Mouse (Mus musculus) embryonic facial prominence, embryonic 15.5 days (tissue): Measurements from ENCODE around the gene Ctsd. TPM values are rescaled to one million over a fixed set of nuclear protein-coding genes. Genes with fewer than 3 reads are reported as not detected.

Experiments
- ATAC-seq: fragments of 200-750 bp; cut with Nextera tagmentation; 2 replicates; pipeline ENCODE4 v1.8.0; 2017; ENCODE audit warnings: low read depth, moderate TSS enrichment; ENCODE audit not compliant: insufficient number of reproducible peaks, low FRiP score, low TSS enrichment
- H3K27ac ChIP-seq: fragments of 300-500 bp; sonication (generic); replicated peaks from 2 replicates; pipeline ENCODE4 v1.5.1; 2015; ENCODE audit warnings: mild to moderate bottlenecking, inconsistent platforms
- H3K27me3 ChIP-seq: fragments of 300-500 bp; sonication (generic); 2 replicates; pipeline ENCODE4 v1.6.1; 2015; ENCODE audit warnings: inconsistent platforms
- H3K36me3 ChIP-seq: fragments of 300-500 bp; sonication (generic); 2 replicates; pipeline ENCODE4 v1.6.1; 2015; ENCODE audit warnings: mild to moderate bottlenecking, inconsistent platforms
- H3K4me1 ChIP-seq: fragments of 300-500 bp; sonication (generic); 2 replicates; pipeline ENCODE4 v1.6.1; 2015; ENCODE audit warnings: inconsistent platforms
- H3K4me2 ChIP-seq: fragments of 300-500 bp; sonication (generic); replicated peaks from 2 replicates; pipeline ENCODE4 v1.6.1; 2015; ENCODE audit warnings: mild to moderate bottlenecking, inconsistent platforms
- H3K4me3 ChIP-seq: fragments of 300-500 bp; sonication (generic); replicated peaks from 2 replicates; pipeline ENCODE4 v1.5.1; 2015; ENCODE audit warnings: mild to moderate bottlenecking, inconsistent platforms
- H3K9ac ChIP-seq: fragments of 300-500 bp; sonication (generic); 2 replicates; pipeline ENCODE4 v1.6.1; 2015; ENCODE audit warnings: inconsistent platforms
- H3K9me3 ChIP-seq: fragments of 300-500 bp; sonication (generic); replicated peaks from 2 replicates; pipeline ENCODE4 v1.6.1; 2016; ENCODE audit warnings: inconsistent platforms
- WGBS: fragments of 180-500 bp; shearing (Covaris S2); methylation state at CpG from one replicate; pipeline ENCODE4 v1.1.7; 2015; 5-methylcytosine and 5-hydroxymethylcytosine counted together
- polyA plus RNA-seq: library from polyadenylated mRNA; unstranded; fragments of >200 nt; fragmentation: Nextera tagmentation; extraction: Ambion mirVana; gene quantifications from 2 replicates; pipeline ENCODE4 v1.2.1, GENCODE M21; 2015

Ctsd gene
- polyA plus RNA-seq, 1 experiment from 2014 or later, result 387 TPM

DNA sequence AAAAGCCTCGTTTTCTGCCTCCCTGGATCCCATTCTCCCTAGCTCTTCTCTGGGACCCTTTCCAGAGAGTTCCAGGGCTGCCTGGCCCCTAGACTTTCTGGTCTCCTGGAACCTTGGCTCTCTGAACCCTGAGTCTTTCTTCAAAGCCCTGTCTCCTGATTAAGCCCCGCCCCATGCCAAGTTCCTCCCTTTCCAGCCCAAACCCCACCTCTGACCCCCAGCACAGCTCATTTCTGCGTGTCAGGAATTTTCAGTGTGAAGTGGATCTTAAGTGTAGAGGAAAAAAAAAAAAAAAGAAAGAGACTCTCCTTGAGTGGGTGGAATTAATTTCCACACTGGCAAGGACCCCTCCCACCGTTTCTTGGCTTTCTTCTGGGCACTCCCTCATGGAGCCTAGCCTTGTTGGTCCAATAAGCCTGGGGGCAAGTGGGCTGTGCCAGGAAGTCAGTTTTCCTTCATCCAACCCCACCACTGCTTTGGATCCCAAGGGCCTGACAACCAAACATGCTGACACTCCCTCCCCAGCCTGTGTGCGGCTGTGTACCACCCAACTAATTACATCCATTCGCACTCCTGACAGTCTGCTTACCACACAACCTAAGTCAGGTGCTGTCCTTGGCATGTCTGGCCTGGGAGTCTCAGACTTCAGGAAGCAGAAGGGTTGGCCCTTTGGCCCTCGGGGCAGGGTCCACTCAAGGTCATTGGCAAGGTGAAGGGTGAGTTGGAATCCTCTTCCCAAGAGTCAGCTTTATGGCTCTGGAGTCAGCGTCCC lies 14.0 kb downstream of the Ctsd start, which contains the start of gene Ifitm10:
TSS of gene Ifitm10 (minus strand) at position 113 of the 772 bp plus-strand sequence.
- peaks cover 43% of the 10 kb centered on the region for H3K4me1 ChIP-seq
- WGBS, result 47% methylated on average over 8 of the region's 8 CpGs
- peak within 1 kb of the TSS; percentile 80 for H3K4me2 ChIP-seq
- no peaks in the 10 kb centered on the region for H3K9me3 ChIP-seq
- no peak for ATAC-seq
- peak within 1 kb of the TSS; percentile 66 for H3K27ac ChIP-seq
- H3K9ac ChIP-seq, result no peak within 1 kb of the TSS
- H3K27me3 ChIP-seq, result peaks cover 35% of the 10 kb centered on the region
- peaks cover 30% of the 10 kb centered on the region for H3K36me3 ChIP-seq
- H3K4me3 ChIP-seq, result peak within 1 kb of the TSS; percentile 46

DNA sequence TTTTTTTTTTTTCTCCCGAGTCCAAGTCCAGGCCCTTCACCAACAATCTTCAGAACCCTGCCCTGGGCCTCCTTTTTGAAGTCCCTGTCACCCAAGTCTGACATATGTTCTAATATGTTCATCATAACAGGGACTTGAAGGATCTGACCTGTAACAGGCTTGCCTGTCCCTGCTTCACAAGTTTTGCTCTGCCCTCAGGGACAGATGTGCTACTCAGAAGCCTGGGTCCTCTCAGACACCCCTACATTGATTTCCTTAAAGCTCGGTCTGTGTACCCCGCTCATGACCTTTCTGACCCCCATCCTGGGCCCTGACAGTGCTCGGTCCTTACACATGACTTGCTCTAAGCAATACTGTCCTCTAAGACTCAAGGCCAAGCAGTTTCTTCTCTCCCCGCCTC lies 14.8 kb downstream of the Ctsd start:
- Histone ChIP-seq H3K27ac (0 out of 2 replicates have a peak overlapping the region, but pooled peaks have one; percentile 66), H3K9me3 (no peaks in the 10 kb centered on the region), H3K27me3 (peaks cover 35% of the 10 kb centered on the region), H3K4me3 (peak overlapping the region; percentile 11), H3K4me1 (peaks cover 43% of the 10 kb centered on the region), H3K9ac (no peak overlapping the region), H3K4me2 (peak overlapping the region; percentile 80), H3K36me3 (peaks cover 22% of the 10 kb centered on the region)
- 62% methylated on average over 5 of the region's 5 CpGs for WGBS
- ATAC-seq, result no peak

DNA sequence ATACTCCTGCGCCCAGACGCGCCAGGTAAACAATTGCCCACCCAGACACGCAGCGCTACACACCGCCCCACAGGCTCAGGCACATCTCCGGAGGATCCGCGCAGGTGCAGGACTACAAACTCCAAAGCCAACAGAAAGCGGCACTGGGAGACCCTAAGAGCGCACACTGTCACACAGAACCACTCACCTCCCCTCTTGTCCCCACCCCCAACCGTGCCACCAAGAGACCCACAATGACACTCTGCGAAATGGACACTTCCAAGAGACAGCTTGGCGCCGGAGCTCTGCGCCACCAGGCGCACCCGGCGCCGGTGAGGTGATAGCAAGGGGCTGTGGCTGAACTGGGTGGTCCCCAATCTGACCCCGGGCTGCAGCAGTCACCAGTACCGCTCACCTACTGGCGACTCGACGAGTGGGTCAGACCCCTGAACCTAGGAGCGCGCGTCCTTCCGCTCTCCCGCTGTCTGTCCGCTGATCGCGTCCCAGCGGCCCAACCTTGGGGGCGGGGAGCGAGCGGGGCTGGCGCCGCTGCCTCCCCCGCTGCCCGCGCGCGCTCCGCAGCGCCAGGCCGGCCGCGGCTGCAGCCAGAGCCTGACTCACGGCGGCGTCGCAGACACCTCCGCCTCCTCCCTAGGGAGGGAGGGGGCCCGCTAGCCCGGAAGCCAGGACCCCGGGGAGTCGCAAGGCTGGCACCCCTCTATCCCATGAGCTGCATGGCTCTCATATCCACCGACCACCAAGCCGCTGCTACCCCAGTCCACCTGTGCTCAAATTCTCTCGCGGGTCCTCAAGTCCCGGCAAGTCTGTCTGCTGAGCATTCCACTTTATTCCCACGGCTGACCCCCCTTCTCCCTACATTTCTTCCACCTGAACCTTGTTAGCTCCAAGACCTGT lies 15.8 kb downstream of the Ctsd start:
- peak overlapping the region; percentile 18; the same call in 1 of the 2 replicates for H3K9ac ChIP-seq
- 2% methylated on average over 51 of the region's 64 CpGs for WGBS
- peaks cover 12% of the 10 kb centered on the region for H3K36me3 ChIP-seq
- H3K27me3 ChIP-seq, result peaks cover 35% of the 10 kb centered on the region
- peak overlapping the region; percentile 80 for H3K4me2 ChIP-seq
- H3K4me1 ChIP-seq, result peaks cover 43% of the 10 kb centered on the region
- ATAC-seq, result no peak
- H3K4me3 ChIP-seq, result peak overlapping the region; percentile 46
- no peaks in the 10 kb centered on the region for H3K9me3 ChIP-seq
- no peak overlapping the region for H3K27ac ChIP-seq

DNA sequence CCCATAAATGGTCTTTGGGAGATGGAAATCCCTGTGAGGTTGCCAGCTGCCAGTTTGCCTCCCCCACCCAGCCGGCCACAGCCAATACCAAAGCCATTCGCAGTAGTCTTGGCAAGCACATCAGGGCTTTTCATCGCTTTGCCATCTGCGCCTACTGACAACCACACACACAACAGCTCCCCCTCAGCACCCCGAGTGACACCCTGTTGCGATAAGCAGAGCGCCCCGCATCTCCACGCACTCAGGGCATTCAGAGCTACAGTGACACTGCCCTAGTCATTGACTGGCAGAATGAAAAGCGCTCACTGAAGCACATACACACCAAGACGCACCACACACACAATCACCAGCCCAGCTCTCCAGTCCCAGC lies 16.5 kb downstream of the Ctsd start:
- no peak overlapping the region for H3K27ac ChIP-seq
- peak overlapping the region; percentile 46 for H3K4me3 ChIP-seq
- no peaks in the 10 kb centered on the region for H3K9me3 ChIP-seq
- H3K4me2 ChIP-seq, result peak overlapping the region; percentile 80
- ATAC-seq, result no peak
- 0 out of 2 replicates have a peak overlapping the region, but pooled peaks have one; percentile 18 for H3K9ac ChIP-seq
- H3K4me1 ChIP-seq, result peaks cover 43% of the 10 kb centered on the region
- H3K27me3 ChIP-seq, result peaks cover 35% of the 10 kb centered on the region
- peaks cover 6% of the 10 kb centered on the region for H3K36me3 ChIP-seq
- 22% methylated on average over 11 of the region's 11 CpGs for WGBS

DNA sequence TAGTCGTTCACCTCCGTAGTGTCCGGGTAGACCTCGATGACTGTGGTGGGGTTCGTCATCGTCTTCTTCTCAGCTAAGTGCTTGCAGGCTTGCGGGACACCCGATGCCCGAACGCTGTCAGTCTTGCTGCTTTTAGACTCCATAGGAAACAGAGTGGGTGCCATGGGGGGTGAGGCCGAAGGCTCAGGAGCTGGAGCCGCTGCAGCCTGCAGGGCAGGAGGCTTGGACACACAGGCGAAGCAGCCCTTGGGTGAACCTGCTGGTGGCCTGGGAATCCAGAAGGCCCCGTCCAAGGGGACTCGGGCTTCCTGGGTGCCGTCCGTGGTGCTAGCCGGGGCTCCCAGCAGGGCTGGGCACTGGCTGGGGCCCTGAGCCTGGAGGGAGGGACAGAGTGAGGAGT lies 16.9 kb downstream of the Ctsd start:
- peaks cover 35% of the 10 kb centered on the region for H3K27me3 ChIP-seq
- no peak overlapping the region for H3K27ac ChIP-seq
- 85% methylated on average over 18 of the region's 18 CpGs for WGBS
- H3K36me3 ChIP-seq, result peaks cover 1% of the 10 kb centered on the region
- H3K4me3 ChIP-seq, result peak overlapping the region; percentile 46
- peaks cover 43% of the 10 kb centered on the region for H3K4me1 ChIP-seq
- no peak for ATAC-seq
- H3K9me3 ChIP-seq, result no peaks in the 10 kb centered on the region
- peak overlapping the region; percentile 80 for H3K4me2 ChIP-seq
- H3K9ac ChIP-seq, result no peak overlapping the region

DNA sequence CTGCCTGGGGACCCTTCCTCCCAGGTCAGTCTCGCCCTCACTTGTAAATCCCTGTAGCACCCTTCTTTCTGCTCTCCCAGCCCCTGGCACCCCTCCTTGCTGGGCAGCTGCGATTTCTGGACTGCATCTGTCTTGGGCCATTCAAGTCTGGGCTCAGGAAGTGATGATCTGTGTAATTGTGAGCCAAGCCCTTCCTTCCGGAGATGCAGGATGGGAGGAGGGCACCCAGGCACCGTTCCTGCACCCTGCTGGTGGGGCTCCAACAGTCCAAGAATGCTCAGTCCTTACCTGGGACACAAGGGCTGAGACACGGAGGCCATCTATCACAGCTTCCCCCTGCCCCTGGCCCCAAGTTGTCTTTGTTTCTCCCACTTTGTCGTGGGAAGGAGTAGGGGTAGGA lies 18.0 kb downstream of the Ctsd start:
- 66% methylated on average over 6 of the region's 6 CpGs for WGBS
- no peak overlapping the region for H3K27ac ChIP-seq
- H3K27me3 ChIP-seq, result peaks cover 35% of the 10 kb centered on the region
- peaks cover 38% of the 10 kb centered on the region for H3K4me1 ChIP-seq
- no peaks in the 10 kb centered on the region for H3K9me3 ChIP-seq
- no peak overlapping the region for H3K4me3 ChIP-seq
- no peaks in the 10 kb centered on the region for H3K36me3 ChIP-seq
- no peak for ATAC-seq
- H3K9ac ChIP-seq, result no peak overlapping the region
- H3K4me2 ChIP-seq, result no peak overlapping the region

DNA sequence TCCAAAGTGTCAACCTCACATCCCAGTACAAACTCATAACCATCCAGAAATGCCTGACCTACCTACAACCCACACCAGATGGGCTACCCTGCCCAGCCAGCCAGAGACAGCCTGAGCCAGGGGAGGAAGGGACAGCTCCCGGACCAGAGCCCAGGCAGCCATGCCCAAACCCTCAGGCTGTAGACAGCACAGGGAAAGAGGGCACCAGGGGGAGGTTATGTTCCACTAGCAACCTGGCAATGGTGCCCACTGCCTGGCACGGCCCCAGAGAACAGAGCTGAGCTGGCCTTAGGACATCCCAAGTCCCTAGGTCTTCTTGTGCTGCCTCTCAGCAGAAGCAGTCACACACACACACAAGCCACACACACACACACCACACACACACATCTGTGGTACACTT lies 19.0 kb downstream of the Ctsd start:
- Histone ChIP-seq H3K27ac (no peak overlapping the region), H3K9me3 (no peaks in the 10 kb centered on the region), H3K4me2 (no peak overlapping the region), H3K9ac (no peak overlapping the region), H3K27me3 (peaks cover 35% of the 10 kb centered on the region), H3K4me1 (peaks cover 29% of the 10 kb centered on the region), H3K4me3 (no peak overlapping the region), H3K36me3 (no peaks in the 10 kb centered on the region)
- ATAC-seq, result no peak
- 76% methylated on average over 2 of the region's 2 CpGs for WGBS

DNA sequence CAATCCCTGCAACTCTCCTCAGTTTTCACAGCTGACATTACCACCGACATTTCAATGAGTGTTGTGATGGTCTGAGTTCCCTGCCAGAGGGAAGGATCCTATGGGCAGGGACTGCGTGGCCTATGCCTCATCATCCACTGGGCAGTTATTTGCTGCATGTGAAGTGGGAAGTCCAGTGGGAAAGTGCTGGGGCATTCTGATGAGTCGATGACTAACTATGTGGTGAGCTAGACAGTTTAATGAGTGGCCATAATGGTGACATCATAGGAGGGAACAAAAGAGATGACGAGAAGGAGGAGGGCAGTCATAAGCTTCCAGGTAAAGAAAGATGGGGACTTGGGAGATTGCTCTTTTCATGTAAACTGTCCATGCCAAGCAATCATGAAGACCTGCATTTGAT lies 24.7 kb downstream of the Ctsd start:
- Histone ChIP-seq H3K9ac (no peak overlapping the region), H3K27me3 (no peaks in the 10 kb centered on the region), H3K4me2 (no peak overlapping the region), H3K4me3 (no peak overlapping the region), H3K4me1 (no peaks in the 10 kb centered on the region), H3K9me3 (no peaks in the 10 kb centered on the region), H3K27ac (no peak overlapping the region), H3K36me3 (no peaks in the 10 kb centered on the region)
- 67% methylated on average over 4 of the region's 4 CpGs for WGBS
- no peak for ATAC-seq

DNA sequence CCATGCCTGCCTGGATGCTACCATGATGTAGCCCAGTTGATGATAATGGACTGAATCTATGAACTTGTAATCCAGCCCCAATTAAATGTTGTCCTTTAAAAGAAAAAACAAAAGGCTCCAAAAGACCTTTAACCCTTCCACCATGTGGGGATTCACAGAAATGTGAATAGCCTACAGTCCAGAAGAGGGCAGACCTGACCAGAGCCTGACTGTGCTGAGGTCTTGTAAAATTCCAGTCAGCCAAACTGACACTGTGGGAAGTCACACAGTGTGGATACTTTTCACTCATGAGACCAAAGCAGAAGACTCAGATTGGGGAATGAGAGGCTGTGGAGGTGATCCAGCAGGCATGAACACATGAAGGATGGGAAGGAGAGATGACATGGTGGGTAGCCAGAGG lies 27.1 kb downstream of the Ctsd start:
- no peaks in the 10 kb centered on the region for H3K27me3 ChIP-seq
- H3K27ac ChIP-seq, result no peak overlapping the region
- no peak overlapping the region for H3K9ac ChIP-seq
- H3K9me3 ChIP-seq, result no peaks in the 10 kb centered on the region
- H3K36me3 ChIP-seq, result no peaks in the 10 kb centered on the region
- H3K4me2 ChIP-seq, result no peak overlapping the region
- H3K4me1 ChIP-seq, result no peaks in the 10 kb centered on the region
- no peak overlapping the region for H3K4me3 ChIP-seq
- ATAC-seq, result no peak

DNA sequence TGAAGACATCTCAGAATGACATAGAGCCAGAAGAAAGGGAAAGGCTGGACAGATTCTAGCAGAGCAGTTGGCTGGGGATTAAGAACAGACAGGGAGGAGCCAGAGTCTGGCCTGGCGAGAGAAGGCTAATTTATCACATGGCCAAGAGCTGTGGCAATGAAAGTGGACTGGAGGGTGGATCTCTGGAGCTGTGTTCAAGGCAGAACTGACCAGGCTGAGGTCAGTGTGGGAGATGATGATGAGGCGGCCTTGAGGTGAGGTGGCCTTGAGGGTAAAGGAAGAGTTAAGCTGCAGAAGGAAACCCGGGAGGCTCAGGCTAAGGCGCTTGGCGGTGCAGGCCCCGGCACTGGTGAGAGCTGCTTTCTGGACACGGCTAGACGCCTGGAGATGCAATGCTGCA lies 28.7 kb downstream of the Ctsd start:
- H3K36me3 ChIP-seq, result no peaks in the 10 kb centered on the region
- no peaks in the 10 kb centered on the region for H3K27me3 ChIP-seq
- H3K9me3 ChIP-seq, result no peaks in the 10 kb centered on the region
- H3K9ac ChIP-seq, result no peak overlapping the region
- H3K4me3 ChIP-seq, result no peak overlapping the region
- ATAC-seq, result no peak
- no peak overlapping the region for H3K27ac ChIP-seq
- 76% methylated on average over 8 of the region's 8 CpGs for WGBS
- no peaks in the 10 kb centered on the region for H3K4me1 ChIP-seq
- no peak overlapping the region for H3K4me2 ChIP-seq

DNA sequence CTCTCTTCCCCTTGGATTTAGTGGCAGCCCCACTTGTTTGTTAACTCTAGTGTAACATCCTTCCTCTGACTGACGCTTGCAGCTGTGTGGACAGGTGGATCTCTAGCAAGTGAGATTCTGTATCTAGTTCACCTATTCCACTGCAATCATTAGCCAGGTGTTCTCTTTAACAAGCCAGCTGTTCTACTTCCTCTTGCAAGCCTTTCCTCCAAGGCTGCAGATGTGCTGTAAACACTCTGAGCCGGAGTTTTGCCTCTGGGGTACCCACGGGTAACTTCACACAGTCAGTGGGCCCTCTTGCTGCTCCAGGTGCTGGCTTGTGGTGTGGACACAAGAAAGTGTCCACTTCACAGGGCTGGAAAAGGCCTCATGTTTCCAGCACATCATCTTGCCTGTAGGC lies 30.3 kb downstream of the Ctsd start:
- Histone ChIP-seq H3K9ac (no peak overlapping the region), H3K4me3 (no peak overlapping the region), H3K4me1 (no peaks in the 10 kb centered on the region), H3K27ac (no peak overlapping the region), H3K27me3 (no peaks in the 10 kb centered on the region), H3K36me3 (no peaks in the 10 kb centered on the region), H3K9me3 (no peaks in the 10 kb centered on the region), H3K4me2 (no peak overlapping the region)
- ATAC-seq, result no peak
- 71% methylated on average over 3 of the region's 3 CpGs for WGBS
